Mouse (Mus musculus) spleen, adult 2 months (tissue): ENCODE measurements around the gene Uhrf1bp1.

ENCODE experiments used
- CTCF ChIP-seq: fragments of 200-500 bp; IDR thresholded peaks from 2 replicates; pipeline ENCODE4 v1.5.1; 2011; ENCODE audit warnings: mild to moderate bottlenecking, inconsistent platforms; ENCODE audit not compliant: insufficient read depth, insufficient read length, insufficient replicate concordance; ENCODE audit errors: extremely low read depth
- POLR2A ChIP-seq: fragments of 200-500 bp; IDR thresholded peaks from 2 replicates; pipeline ENCODE4 v1.6.1; 2011; ENCODE audit warnings: low read depth, low read length, inconsistent platforms

- TF ChIP-seq POLR2A (no peak), CTCF (no peak)
These were observed 15.6 kb downstream of the Uhrf1bp1 start for GRCm38 (mm10) chr17:27871851-27872250.
